Mouse (Mus musculus) liver, adult 2 months (tissue): ENCODE measurements around the gene Myl9. TPM values are rescaled to one million over a fixed set of nuclear protein-coding genes. Genes with fewer than 3 reads are reported as not detected.

Source experiments
- DNase-seq: peaks from one replicate; pipeline ENCODE4 v3.0.0-alpha.2; 2011; ENCODE audit warnings: low read depth, low spot score; ENCODE audit errors: extremely low read depth
- H3K27ac ChIP-seq: fragments of 200-500 bp; replicated peaks from 2 replicates; pipeline ENCODE4 v1.5.1; 2012; ENCODE audit warnings: low read depth, mild to moderate bottlenecking, control low read depth, inconsistent platforms, low read length; ENCODE audit not compliant: insufficient read depth
- H3K27me3 ChIP-seq: fragments of 200-500 bp; 2 replicates; pipeline ENCODE4 v1.6.1; 2012; ENCODE audit warnings: mild to moderate bottlenecking, moderate library complexity, low read length, inconsistent platforms; ENCODE audit not compliant: control insufficient read depth, insufficient read depth
- H3K36me3 ChIP-seq: fragments of 200-500 bp; 2 replicates; pipeline ENCODE4 v1.6.1; 2012; ENCODE audit warnings: low read length, inconsistent platforms; ENCODE audit not compliant: control insufficient read depth, insufficient read depth
- H3K4me1 ChIP-seq: fragments of 200-500 bp; 2 replicates; pipeline ENCODE4 v1.6.1; 2011; ENCODE audit warnings: low read length; ENCODE audit not compliant: control insufficient read depth, insufficient read depth
- H3K4me3 ChIP-seq: fragments of 200-500 bp; 2 replicates; pipeline ENCODE4 v1.5.1; 2011; ENCODE audit warnings: low read depth, mild to moderate bottlenecking, control low read depth, low read length, moderate library complexity; ENCODE audit not compliant: insufficient read depth
- H3K79me2 ChIP-seq: fragments of 200-500 bp; 2 replicates; pipeline ENCODE4 v1.6.1; 2012; ENCODE audit warnings: inconsistent platforms, mild to moderate bottlenecking, low read length, moderate library complexity; ENCODE audit not compliant: control insufficient read depth, insufficient read depth
- H3K9ac ChIP-seq: fragments of 200-500 bp; 2 replicates; pipeline ENCODE4 v1.6.1; 2012; ENCODE audit warnings: low read depth, mild to moderate bottlenecking, control low read depth, inconsistent platforms, low read length
- CTCF ChIP-seq: fragments of 200-500 bp; IDR thresholded peaks from 2 replicates; pipeline ENCODE4 v1.5.1; 2011; ENCODE audit warnings: low read depth, low read length, control low read depth
- POLR2A ChIP-seq: fragments of 200-500 bp; IDR thresholded peaks from 2 replicates; pipeline ENCODE4 v1.6.1; 2011; ENCODE audit warnings: low read length, control low read depth; ENCODE audit not compliant: insufficient read depth; ENCODE audit errors: extremely low read depth
- WGBS: fragments of 180-500 bp; shearing (Covaris S2); methylation state at CpG from one replicate; pipeline ENCODE4 v1.1.7; 2018; 5-methylcytosine and 5-hydroxymethylcytosine counted together
- polyA plus RNA-seq: library from polyadenylated mRNA; depleted of rRNA; stranded (reverse); fragments of >200 nt; gene quantifications from 2 replicates; pipeline ENCODE4 v1.2.3, GENCODE M21; 2012
- total RNA-seq: library from RNA; depleted of rRNA; stranded (reverse); fragments of >200 nt; gene quantifications from 2 replicates; pipeline ENCODE4 v1.2.3, GENCODE M21; 2014

Myl9 gene
- total and polyA plus RNA-seq, 2 experiments, result 4.6 to 5.6 TPM

DNA sequence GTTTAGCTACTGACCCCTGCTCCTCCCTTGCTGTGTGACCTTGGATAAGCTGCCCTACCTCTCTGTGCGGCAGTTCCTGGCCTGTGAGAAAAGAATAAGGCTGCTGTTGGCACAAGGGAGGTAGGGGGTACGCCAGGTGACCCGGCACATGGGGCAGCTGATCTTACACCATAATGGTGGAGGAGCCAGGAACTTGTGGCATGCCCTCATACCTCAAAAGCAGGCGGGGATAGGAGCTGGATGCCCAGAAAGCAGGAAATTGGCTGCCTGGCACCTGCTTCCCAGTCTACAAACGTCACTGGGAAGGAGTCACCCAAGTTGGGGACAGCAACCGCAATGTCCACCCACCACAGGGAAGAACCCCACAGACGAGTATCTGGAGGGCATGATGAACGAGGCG is 4.9 kb downstream of the Myl9 start:
- Histone ChIP-seq H3K36me3 (no peaks in the 10 kb centered on the region), H3K27me3 (no peaks in the 10 kb centered on the region), H3K4me1 (no peaks in the 10 kb centered on the region), H3K79me2 (no peaks in the 10 kb centered on the region), H3K4me3 (no peak overlapping the region), H3K9ac (no peak overlapping the region), H3K27ac (no peak overlapping the region)
- no peak for TF ChIP-seq POLR2A
- TF ChIP-seq CTCF, result no peak
- DNase-seq, result no peak
- 71% methylated on average over 9 of the region's 9 CpGs for WGBS

DNA sequence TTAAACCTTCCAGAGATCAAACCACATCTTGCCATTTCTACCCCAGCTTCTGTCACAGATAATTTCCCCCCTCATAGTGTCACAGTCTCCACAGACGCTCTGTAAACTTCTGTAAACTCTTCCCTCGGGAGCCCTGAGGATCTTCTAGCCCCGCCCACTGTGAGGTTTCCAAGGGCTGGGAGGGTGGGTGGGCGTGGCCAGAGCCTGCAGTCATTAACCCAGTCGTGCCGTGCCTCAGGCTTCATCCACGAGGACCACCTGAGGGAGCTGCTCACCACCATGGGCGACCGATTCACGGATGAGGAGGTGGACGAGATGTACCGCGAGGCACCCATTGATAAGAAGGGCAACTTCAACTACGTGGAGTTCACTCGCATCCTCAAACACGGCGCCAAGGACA is 5.5 kb downstream of the Myl9 start:
- Histone ChIP-seq H3K79me2 (no peaks in the 10 kb centered on the region), H3K4me1 (no peaks in the 10 kb centered on the region), H3K9ac (no peak overlapping the region), H3K36me3 (no peaks in the 10 kb centered on the region), H3K4me3 (no peak overlapping the region), H3K27me3 (no peaks in the 10 kb centered on the region), H3K27ac (no peak overlapping the region)
- 22% methylated on average over 17 of the region's 17 CpGs for WGBS
- no peak for TF ChIP-seq CTCF
- no peak for TF ChIP-seq POLR2A
- no peak for DNase-seq

DNA sequence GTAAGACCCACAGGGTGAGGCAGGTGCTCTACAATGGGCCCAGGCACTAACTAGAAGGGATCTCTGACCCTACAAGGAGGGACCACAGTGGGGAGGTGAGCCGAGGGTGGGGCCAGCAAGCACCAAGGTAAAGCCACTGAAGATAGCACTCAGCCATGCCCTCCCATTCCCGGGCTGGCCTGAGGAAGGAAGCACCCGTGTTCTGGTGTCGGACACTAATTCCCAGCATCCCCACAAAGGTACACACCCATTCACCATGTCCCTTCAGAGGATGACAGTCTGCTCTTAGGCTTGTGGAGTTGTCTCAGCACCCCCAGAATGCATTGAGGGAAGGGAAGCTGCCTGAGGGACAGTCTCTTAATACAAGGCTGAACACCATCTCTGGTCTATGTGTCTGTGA is 6.1 kb downstream of the Myl9 start:
- DNase-seq, result no peak
- no peaks in the 10 kb centered on the region for H3K27me3 ChIP-seq
- no peak overlapping the region for H3K27ac ChIP-seq
- no peaks in the 10 kb centered on the region for H3K4me1 ChIP-seq
- TF ChIP-seq CTCF (no peak), POLR2A (no peak)
- H3K36me3 ChIP-seq, result no peaks in the 10 kb centered on the region
- H3K4me3 ChIP-seq, result no peak overlapping the region
- H3K79me2 ChIP-seq, result no peaks in the 10 kb centered on the region
- H3K9ac ChIP-seq, result no peak overlapping the region
- 69% methylated on average over 4 of the region's 4 CpGs for WGBS

GRCm38 (mm10) chr2:156781836-156782480 is 6.7 kb downstream of the Myl9 start:
- TF ChIP-seq POLR2A (no peak), CTCF (no peak)
- Histone ChIP-seq H3K4me3 (no peak overlapping the region), H3K27ac (no peak overlapping the region), H3K36me3 (no peaks in the 10 kb centered on the region), H3K27me3 (no peaks in the 10 kb centered on the region), H3K9ac (no peak overlapping the region), H3K79me2 (no peaks in the 10 kb centered on the region), H3K4me1 (no peaks in the 10 kb centered on the region)
- 87% methylated on average over 4 of the region's 4 CpGs for WGBS
- DNase-seq, result no peak

DNA sequence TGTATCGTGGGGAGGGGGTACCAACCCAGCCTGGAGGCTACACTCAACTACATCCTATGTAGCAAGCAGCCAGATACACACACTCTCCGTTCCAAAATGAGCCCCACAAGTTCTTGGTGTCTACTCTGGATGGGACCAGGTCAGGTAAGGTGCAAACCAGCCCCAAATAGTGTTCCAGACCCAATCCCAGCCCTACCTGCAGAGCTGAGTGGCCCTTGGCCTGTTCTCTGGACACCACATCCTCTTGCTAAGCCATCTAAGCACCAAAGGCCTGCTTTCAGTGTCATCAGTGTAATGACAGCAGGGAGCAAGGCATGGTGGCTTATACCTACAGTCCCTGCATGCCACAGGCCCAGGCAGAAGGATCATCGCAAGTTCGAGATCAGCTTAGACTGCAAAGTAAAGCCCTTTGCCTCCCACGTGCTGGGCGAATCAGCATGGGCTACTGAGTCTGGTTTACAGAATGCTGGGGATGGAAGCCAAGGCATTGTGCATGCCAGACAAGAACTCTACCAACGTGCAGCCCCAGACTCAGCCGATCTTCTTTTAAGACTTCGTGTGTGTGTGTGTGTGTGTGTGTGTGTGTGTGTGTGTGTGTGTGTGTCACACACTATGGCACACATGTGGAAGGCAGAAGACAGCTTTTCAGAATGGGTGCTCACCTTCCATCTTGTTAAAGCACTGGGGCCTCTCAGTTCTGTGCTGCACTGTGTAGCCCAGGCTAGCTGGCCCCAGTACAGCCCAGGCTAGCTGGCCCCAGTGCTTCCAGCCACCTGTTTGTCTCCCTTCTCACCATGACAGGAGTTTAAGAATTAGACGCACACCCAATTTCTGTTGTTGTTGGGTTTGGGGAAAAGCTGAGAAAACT is 7.5 kb downstream of the Myl9 start:
- Histone ChIP-seq H3K27me3 (no peaks in the 10 kb centered on the region), H3K9ac (no peak overlapping the region), H3K36me3 (no peaks in the 10 kb centered on the region), H3K79me2 (no peaks in the 10 kb centered on the region), H3K4me3 (no peak overlapping the region), H3K4me1 (no peaks in the 10 kb centered on the region), H3K27ac (no peak overlapping the region)
- TF ChIP-seq POLR2A (no peak), CTCF (no peak)
- 89% methylated on average over 10 of the region's 10 CpGs for WGBS
- no peak for DNase-seq

DNA sequence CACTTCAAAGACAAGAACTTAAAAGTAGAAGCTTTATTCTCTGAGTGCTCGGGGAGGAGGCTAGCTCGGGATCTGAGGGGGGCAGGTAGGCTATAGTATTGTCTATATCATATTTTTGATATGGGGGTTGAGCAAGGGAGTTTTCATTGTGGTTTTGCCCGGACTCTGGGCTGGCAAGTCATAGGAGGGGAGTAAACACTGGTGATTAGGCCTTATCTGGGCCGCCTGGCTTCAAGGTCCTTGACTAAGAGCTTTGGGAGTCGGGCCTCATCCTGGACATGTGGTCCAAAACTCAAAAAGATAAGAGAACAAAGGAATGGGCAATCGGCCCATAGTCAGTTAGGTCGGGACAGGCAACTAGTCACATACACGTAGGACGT is 8.1 kb downstream of the Myl9 start:
- 39% methylated on average over 9 of the region's 9 CpGs for WGBS
- H3K4me3 ChIP-seq, result no peak overlapping the region
- H3K4me1 ChIP-seq, result no peaks in the 10 kb centered on the region
- H3K9ac ChIP-seq, result no peak overlapping the region
- no peaks in the 10 kb centered on the region for H3K27me3 ChIP-seq
- no peak for TF ChIP-seq CTCF
- DNase-seq, result no peak
- no peaks in the 10 kb centered on the region for H3K36me3 ChIP-seq
- no peak overlapping the region for H3K27ac ChIP-seq
- no peaks in the 10 kb centered on the region for H3K79me2 ChIP-seq
